Mouse (Mus musculus) monocyte, adult 2 months (primary cell): ENCODE data around the gene Lats2.
"Not testable (repeated sequence)": the region's sequence is repeated elsewhere in the genome, so short reads cannot be mapped to it uniquely, and the experiment has no call there.

Experiments
- DNase-seq, 2 experiments: peaks; one replicate each; pipeline ENCODE4 v3.0.0; 2022; ENCODE audit warnings: low spot score in 2 of 2, low read depth in 1 of 2

The Lats2 gene

DNA sequence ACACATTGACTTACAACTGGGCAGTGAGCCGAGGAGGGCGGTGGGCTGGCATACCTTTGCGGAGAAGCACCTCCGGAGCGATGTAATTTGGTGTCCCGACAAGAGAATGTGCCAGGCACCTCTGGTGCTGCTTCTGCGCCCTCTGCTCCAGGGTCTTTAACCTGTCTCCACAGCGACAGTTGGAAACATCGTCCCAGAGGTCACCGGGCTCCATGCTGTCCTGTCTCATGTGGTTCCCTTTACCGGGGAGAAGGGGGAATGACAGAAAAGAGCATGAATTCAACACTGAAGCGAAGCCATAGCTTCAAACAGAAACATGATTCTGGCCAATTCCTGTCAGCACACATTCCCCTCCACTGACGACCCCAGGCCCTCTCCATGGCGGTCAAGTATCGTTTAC is 62.1 kb downstream of the Lats2 start:
- no peak for DNase-seq

DNA sequence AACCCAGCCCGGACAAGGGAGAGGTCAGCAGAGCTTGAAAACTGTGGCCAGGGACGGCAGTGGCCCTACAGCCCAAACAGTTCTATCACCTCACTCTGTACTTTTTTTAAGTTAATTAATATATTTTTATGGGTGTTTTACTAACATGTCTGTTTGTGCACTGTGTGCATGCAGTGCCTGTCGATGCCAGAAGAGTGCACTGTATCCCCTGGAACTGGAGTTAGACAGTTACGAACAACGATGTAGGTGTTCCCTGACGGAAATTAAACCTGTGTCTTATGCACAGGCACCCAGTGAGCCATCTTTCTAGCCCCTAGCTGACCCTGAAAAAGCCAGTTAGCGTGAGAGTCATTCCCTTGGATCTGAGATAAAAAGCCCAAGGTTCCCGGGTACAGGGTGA is 62.6 kb downstream of the Lats2 start:
- no peak for DNase-seq

DNA sequence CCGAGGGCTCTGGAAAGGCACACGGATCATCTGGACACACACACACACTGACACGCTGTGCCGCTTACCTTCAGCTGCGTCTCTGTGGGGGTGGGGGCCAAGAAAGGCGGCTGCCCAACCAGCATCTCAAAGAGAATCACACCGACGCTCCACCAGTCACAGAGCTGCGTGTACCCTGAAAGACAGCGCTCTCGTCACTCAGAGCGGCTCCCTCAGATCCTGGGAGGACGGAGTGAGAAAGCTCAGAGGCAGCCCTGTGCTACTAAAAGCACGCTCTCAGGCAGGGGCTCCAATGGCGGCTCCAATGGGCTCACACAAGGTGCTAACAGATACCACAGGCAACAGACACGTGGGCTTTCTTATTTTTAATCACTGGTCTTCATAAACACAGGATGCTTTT is 63.9 kb downstream of the Lats2 start:
- no peak for DNase-seq

DNA sequence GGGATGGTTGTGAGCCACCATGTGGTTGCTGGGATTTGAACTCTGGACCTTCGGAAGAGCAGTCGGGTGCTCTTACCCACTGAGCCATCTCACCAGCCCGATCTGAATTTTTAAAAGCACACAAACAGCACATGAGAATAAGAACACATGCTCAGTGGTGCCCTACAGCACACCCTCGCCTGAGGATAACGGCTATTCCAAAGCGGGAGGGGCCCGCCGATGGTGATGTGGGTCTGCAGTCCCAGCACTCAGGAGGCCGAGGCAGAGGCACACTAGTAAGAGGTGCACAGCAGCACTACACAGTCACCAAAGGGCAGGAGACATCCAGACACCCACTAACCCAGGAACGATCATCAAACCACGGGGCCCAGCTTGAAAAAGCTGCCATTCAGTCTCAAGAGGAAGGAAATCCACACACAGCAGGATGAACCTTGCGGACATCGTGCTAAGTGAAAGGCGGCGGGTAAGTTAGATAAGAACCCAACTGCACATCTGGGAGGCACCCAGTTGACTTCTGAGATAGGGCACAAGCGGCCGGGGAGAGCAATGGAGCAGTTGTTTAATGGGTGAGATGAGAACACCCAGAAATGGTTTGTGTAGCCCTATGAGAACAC is 65.6 kb downstream of the Lats2 start:
- no peak for DNase-seq

DNA sequence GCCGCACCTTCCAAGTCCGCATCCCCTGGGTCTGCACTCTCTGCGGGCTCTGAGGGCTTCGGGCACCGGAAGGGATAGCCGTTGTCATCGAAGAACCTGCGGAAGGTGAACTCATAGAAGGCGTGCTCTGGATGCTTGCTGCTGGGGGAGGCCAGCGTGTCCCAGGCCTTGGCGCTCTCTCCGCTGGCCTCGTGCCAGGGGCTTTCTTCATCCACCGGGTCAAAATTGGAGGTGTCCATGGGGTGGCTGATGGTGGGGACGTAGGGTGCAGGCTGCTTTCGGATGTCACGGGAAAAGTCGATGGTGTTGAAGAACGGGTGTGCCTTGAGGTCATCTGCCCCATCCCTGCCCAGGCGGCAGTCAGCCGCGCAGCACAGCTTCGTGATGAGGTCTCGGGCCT is 66.9 kb downstream of the Lats2 start:
- no peak for DNase-seq

DNA sequence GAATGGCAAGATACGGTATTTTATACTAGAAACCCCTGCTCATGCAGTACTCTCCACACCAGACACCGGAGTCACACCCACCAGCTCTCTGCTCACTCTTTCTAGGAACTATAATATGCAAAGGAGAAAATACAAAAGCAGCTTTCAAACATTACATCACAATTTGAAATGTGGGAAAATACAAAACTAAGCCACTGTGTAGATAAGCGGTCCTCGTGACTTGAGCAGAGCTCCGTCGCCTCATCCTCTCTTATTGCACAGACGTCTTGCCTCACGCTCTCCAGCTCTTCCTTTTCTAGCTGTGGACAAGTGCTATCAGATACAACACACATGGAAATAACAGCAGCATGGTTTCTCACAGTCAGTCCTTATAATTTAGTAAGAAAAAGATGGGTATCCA is 67.5 kb downstream of the Lats2 start:
- no peak for DNase-seq

DNA sequence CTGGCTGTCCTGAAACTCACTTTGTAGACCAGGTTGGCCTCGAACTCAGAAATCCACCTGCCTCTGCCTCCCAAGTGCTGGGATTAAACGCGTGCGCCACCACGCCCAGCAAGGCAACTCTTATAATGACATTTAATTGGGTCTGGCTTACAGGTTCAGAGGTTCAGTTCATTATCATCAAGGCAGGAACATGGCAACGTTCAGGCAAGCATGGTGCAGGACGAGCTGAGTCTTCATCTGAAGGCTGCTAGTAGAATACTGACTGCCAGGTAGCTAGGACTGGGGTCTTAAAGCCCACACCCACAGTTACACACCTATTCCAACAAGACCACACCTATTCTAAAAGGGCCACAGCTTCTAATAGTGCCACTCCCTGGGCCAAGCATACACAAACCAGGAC is 70.1 kb downstream of the Lats2 start:
- DNase-seq, result not testable (repeated sequence)

DNA sequence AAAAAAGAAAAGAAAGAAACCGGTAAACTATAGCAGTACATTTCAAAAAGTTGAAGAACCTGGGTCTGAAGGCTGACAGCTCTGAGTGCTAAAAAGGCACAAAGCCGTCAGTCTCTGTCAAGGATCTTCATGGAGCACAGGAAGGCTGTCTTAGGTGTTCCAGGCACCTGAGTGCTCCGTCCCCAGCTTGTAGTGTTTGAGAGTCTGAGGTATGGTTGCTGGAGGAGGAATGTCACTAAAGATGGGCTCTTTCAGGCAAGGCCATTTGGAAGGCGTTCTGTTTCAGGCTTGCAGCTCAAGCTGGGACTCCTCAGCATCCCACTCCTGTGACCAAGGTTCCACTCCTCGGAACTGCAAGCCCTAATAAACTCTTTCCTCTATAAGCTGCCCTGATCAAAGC is 70.7 kb downstream of the Lats2 start:
- DNase-seq, result no peak

DNA sequence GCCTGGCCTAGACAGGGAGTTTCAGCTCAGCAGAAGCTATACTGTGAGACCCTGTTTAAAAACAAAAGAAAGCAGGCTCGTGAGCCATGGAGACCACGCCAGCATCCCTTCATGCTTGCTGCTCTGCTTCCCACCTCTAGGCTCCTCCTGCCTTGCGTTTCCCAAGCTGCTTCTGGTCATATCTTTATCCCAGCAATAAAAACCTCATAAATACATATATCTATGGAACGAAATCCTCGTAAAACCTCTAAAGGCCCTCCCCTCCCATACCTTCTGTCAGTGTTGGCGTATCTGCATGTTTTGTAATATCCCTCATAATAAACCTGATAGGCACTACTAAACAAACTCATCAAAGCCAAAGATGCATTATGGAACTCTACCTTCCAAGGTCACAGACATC is 71.5 kb downstream of the Lats2 start:
- DNase-seq, result no peak

DNA sequence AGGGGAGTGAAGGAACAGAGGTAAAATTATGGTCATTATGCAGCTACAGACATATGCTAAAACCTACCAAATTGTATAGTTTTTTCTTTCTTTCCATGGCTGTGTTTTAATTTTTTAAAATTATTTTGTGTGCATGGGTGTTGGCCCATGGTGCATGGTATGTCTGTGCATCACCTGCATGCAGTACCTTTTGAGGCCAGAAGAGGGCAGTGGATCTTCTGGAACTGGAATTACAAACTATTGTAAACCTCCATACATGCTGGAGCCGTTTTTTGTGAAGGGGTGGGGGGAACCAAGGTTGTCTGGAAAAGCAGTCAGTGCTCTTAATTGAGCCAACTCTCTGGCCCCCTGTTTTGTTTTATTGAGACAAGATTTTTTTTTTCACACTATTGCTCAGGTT is 73.6 kb downstream of the Lats2 start:
- DNase-seq, result peak in 1 of 2 experiments; percentile 25

DNA sequence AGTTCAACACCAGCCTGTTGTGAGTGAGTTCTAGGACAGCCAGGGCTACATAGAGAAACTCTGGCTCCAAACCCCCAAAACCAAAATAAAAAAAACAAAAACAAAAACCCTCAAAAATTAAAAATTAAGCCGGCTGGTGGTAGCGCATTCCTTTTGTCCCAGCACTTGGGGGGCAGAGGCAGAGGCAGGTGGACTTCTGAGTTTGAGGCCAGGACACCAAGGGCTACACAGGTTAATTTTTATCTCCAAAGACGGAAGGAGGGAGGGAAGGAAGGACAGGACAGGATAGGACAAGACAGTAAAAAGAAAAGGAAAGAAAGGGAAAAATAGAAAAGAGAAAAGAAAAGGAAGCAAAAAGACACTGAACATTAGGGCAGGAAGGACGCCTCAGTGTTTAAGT is 75.4 kb downstream of the Lats2 start:
- no peak for DNase-seq

DNA sequence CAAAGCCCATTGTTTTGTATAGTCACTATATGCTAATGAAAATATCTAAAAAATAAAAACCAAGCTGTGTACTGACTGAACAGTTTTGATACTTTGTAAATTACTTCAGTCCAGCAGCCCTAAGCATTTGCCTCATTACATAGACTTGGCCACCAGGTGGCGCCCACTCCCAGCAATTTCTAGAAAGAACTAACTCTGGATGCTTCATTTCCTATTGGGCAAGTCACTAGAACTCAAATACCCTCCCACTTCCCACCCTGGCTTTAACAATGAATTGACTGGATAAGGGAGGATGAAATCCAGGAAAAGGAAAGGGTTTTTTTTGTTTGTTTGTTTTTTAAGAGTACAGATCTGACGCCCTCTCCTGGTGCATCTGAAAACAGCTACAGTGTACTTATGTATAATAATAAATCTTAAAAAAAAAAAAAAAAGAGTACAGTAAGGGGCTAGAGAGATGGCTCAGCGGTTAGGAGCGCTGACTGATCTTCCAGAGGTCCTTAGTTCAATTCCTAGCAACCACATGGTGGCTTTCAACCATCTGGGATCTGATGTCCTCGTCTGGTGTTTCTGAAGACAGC is 78.1 kb downstream of the Lats2 start:
- DNase-seq, result peak; percentile 43 to 73

DNA sequence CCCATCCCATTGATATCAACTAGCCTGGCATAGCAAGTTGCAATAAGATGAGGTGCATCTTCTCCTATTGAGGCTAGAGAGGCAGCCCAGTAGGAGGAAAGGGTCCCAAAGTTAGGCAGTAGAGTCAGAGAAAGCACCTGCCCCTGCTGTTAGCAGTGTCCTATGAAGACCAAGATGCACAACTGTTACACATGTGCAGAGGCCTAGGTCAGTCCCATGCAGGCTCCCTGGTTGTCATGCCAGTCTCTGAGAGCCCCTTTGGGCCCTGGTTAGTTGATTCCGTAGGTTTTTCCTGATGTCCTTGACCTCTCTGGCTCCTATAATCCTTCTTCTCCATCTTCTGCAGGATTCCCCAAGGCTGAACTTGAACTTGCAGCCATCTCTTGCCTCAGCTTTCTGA is 78.7 kb downstream of the Lats2 start:
- no peak for DNase-seq

DNA sequence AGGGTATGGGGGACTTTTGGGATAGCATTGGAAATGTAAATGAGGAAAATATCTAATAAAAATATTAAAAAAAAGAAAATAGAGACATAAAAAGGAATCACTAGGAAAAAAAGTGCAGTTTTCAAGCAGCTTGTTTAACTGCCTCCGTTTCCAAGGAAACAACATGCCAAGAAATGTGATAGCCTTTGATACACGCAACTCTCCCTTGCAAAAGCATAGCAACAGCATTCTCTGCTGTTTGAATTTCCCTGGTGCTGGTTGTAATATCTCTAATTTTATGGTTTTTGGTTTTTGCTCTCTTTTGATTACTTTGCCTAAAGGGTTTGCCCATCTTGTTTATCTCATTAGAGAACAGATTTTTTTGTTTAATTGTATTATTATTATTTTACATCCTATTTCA is 82.7 kb downstream of the Lats2 start:
- DNase-seq, result no peak

DNA sequence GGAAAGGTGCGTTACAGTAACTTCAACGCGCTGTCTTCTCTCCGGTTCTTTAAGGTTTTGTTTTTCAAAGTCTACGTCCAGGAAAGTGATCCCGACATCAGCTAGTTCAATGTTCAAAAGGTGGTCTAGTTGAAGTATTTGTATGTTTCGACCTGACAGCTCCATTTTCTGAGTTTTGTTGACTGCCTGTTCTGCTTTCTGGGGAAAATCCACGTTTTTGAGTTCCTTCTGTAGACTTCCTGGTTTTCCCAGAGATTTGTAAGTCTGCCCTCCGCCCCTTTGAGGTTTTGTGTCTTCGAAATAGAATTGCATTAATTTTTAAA is 92.6 kb downstream of the Lats2 start:
- no peak for DNase-seq

DNA sequence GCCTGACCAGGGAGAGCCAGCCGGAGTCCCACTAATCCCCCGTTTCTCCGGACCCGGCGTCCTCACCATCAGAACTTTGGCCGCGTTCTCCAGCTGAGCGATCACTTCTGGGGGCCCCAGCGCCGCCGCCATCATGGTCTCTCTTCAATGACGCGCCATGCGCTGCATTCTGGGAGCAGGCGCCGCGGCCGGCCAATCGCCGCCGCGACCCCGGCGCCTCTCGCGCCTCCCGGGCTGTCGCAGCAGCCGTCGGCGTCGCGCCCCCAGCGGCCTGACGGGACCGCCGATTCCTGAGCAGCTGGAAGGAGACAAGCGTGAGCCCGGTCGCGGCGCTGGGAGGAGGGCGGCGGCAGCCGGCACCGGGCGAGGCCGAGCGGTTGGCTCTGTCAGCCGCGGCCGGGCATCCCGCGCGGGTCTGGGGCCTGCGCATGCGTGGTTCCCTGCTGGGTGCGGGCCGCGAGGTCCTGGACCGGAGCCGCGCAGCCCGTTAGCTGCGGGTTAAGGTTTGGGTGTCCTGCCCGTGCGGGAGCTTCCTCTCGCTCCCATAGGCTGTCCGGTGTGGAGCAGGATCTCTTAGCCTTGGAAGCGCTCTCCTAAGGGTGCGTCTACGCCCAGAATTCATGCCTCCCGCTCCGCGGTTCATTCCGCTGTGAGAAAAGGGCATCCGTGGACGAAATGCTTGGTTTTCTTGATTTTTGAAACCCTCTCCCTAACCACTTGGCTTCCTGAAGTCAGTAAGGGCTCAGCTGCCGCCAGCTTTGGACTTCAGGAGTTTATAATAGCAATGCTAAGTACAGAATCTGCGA is 93.2 kb downstream of the Lats2 start, which contains the start of gene Xpo4:
Gene Xpo4, minus strand, starts transcription at position 609 of the 806 bp plus-strand sequence.
- DNase-seq, result peak; percentile 33 to 70

DNA sequence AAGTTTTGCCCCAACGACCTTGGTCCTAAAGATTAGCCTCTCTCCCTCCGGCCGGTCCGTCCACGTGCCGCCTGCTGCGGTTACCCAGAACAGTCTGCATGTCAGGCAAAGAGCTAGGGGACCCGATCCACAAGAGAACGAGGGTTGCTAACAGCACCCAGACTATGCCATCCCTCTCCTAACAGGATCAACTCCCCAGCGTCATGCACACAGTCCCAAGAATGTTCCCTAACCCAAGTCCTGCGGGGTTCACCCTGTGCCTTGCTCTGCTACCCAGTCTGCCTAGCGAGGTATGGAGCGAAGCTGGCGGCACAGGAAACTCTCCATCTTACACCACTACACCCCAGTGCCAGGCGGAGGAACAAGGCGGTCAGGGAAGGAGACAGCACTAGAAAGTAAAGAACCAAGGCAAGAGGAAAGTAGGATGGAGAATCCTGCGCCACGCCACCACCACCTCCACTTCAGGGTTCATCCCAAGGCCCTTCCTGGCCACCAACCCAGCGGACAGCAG is 93.8 kb downstream of the Lats2 start:
- no peak for DNase-seq

DNA sequence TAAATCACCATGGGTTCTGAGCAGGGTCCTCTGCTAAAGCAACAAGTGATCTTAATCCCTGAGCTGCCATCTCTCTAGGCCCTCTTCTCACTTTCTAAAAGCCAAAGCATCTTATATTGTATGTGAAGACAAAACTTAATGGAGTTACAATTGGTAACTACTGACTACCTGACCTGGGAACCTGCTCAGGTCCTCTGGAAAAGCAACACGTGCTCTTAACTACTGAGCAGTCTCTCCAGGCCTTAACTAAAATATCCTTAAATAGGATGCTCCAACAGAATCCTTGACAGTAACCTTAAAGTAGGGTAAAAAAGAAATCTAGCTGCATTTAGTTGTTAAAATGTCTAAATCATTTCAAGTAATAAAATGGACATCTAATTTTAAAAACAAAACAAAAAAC is 94.6 kb downstream of the Lats2 start:
- DNase-seq, result no peak

DNA sequence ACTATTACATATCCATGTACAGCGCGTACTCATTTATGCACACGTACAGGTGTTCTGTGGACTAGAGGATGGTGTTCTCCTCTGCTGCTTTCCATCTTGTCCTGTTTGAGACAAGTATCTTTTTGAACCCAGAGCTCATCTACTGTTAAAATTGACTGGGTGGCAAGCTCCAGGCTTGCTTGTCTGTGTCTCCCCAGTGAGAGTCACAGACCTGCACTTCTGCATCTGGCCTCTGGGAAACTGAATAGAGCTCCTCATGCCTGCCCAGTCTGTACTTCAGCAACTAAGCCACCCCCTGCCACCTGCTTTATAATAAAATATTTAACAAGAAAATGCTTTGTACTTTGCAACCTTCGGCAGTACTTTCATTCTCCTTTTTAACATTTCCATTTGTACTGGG is 99.9 kb downstream of the Lats2 start:
- DNase-seq, result no peak

DNA sequence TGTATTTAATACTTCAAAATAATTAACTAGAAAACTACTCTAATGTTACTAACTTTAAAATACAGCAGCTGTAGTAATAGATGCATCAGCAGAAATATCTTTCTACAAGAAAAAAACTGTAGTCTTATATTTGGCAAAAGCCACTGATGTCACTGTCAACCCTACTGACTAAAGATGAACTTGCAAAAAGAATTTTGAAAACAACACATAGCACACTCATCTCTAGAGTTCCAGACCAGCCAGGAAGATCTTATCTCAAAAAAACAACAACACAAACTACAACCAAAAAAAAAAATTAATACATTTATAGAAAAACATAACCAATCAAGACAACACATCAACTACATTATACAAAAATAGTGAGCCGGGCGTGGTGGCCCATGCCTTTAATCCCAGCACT is 100.7 kb downstream of the Lats2 start:
- DNase-seq, result no peak

DNA sequence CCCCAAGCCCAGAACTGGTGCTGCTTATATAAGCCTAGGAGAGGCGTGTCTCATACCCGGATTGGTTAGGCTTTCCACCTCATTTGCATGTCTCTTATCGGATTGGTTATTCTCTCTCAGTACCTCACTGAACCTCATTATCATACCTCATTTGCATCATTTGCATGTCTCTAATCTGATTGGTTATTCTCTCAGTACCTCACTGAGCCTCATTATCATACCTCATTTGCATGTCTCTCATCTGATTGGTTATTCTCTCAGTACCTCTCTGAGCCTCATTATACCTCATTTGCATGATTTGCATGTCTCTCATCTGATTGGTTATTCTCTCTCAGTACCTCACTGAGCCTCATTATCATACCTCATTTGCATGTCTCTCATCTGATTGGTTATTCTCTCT is 101.7 kb downstream of the Lats2 start:
- DNase-seq, result not testable (repeated sequence)

DNA sequence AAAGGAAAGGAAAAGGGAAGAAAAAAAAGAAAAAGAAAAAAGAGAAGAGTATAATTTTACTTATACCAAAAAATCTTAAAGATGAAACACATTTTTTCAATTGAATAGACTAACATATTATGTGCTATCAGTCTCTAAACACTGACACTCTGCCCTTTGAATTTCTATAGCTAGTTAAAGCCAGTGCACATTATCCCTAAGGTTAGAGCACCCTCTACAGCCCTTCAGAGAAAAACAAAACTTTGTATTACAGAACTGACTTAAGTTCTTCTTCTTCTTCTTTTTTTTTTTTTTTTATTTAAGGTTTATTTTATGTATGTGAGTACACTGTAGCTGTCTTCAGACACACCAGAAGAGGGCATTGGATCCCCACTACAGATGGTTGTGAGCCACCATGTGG is 108.7 kb downstream of the Lats2 start:
- DNase-seq, result no peak

DNA sequence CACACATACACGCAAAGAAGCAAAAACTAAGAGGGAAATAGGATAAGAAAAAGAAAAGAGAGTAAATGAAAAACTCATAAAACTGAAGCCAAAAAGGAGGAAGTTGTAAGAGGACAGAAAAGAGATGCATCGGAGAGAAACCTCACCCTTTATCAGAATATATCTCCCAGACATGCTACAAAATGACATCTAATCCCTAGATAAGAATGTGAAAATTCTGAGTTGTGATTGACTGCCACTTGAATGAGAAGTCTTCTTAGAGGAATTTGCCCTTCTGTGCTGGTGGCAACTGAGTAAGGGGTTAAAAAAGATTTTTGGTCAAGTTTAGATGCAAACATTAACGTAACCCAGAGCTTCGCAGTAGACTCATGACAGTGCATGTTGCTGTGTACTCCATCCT is 112.0 kb downstream of the Lats2 start:
- DNase-seq, result no peak
